ENCODE assay signal across 8 mouse cellular contexts in the genomic region with DNA sequence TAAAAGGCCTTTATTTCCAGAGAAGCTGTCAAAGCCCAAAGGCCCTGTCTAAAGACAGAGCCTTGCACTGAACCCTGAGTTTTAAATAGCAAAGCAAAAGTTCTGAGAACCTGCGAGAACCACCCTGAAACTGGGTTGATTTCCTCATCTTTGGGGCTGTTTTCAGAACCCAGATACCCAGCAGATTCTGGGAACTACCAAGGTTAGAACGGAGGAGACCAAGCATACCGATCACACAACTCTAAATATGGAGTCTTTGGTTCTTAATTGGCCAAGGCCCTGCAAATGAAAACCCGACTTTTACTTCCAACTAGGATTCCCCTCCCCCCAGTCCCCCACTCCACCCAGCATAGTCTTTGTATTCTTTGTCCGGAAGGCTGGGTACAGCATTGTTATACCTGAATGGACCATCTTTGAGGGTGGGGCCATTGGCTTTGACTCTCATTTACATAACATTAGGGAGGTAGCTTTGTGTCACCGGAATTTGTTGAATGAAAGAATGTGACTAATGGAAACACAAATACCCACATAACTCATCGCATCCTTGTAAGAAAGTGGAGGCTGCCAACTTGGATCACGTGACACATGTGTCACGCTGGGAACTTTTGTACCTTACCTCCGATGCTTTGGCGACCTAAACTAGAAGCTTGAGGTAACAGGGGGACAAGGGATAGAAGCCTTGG.
DNase-seq lines count a peak whose midpoint lies in the region; ATAC-seq and TF ChIP-seq lines count a peak whose summit lies in the region.

No protein-coding gene starts in this region.

- H3K4me1 ChIP-seq in heart, embryonic 11.5 days (ENCODE audit: control insufficient read depth, insufficient read depth, low read length), result peaks cover 18% of the 10 kb centered on the region
- H3K4me1 ChIP-seq in ES-E14 (ENCODE audit: control insufficient read depth in 2 of 2, insufficient read depth in 2 of 2, low read length in 2 of 2, poor library complexity in 1 of 2), result peaks cover 11 to 19% of the 10 kb centered on the region in 2 experiments
- peaks cover 12% of the 10 kb centered on the region for H3K4me1 ChIP-seq in hindbrain, embryonic 11.5 days (replicated peaks; ENCODE audit: control insufficient read depth, insufficient read depth, low read length)
- peaks cover 35% of the 10 kb centered on the region for H3K4me1 ChIP-seq in midbrain, embryonic 12.5 days
- no peaks in the 10 kb centered on the region; the same call in 1 of the 2 replicates for H3K4me1 ChIP-seq in thymus, adult 2 months (replicated peaks; ENCODE audit: control insufficient read depth, insufficient read depth, low read length)

- no peaks in the 10 kb centered on the region for H3K9me3 ChIP-seq in heart, embryonic 11.5 days (replicated peaks; ENCODE audit: control insufficient read depth, low read length)
- no peaks in the 10 kb centered on the region for H3K9me3 ChIP-seq in ES-E14 (ENCODE audit: control insufficient read depth, insufficient read depth, low read depth, low read length)
- H3K9me3 ChIP-seq in hindbrain, embryonic 11.5 days (ENCODE audit: control insufficient read depth, low read length), result no peaks in the 10 kb centered on the region
- no peaks in the 10 kb centered on the region for H3K9me3 ChIP-seq in midbrain, embryonic 12.5 days

- no peak for DNase-seq in heart, adult 8-10 months (ENCODE audit: low spot score)
- peak; percentile 92 for DNase-seq in ES-E14 (ENCODE audit: low read depth, low spot score)
- DNase-seq in hindbrain, embryonic 11.5 days (ENCODE audit: low spot score), result peak; percentile 57
- no peak for DNase-seq in ovary, postnatal 10 days (ENCODE audit: low spot score)
- DNase-seq in frontal cortex, postnatal 14 days (ENCODE audit: low spot score in 2 of 2), result no peak
- no peak for DNase-seq in thymus, adult 2 months

- peak overlapping the region; percentile 77; the same call in 1 of the 2 replicates for H3K9ac ChIP-seq in heart, embryonic 11.5 days (ENCODE audit: low read depth, low read length)
- H3K9ac ChIP-seq in ES-E14 (ENCODE audit: insufficient read depth, low read depth, low read length, poor library complexity, severe bottlenecking), result peak overlapping the region; percentile 85
- no peak overlapping the region for H3K9ac ChIP-seq in hindbrain, embryonic 11.5 days (ENCODE audit: low read depth, low read length)
- H3K9ac ChIP-seq in midbrain, embryonic 12.5 days (replicated peaks), result no peak overlapping the region

- peak overlapping the region; percentile 53; the same call in 1 of the 2 replicates for H3K4me3 ChIP-seq in heart, embryonic 11.5 days (ENCODE audit: low read depth, low read length)
- H3K4me3 ChIP-seq in ES-E14 (ENCODE audit: insufficient read depth in 1 of 2, low read depth in 1 of 2, low read length in 2 of 2, poor library complexity in 1 of 2, severe bottlenecking in 1 of 2), result peak overlapping the region; percentile 77 to 86
- no peak overlapping the region for H3K4me3 ChIP-seq in hindbrain, embryonic 11.5 days (ENCODE audit: low read depth, low read length)
- no peak overlapping the region for H3K4me3 ChIP-seq in midbrain, embryonic 12.5 days
- H3K4me3 ChIP-seq in thymus, adult 2 months (ENCODE audit: control insufficient read depth, insufficient read depth, low read length), result no peak overlapping the region

- H3K4me2 ChIP-seq in heart, embryonic 11.5 days, result peak overlapping the region; percentile 76
- no peak overlapping the region for H3K4me2 ChIP-seq in hindbrain, embryonic 11.5 days (replicated peaks; ENCODE audit: low read depth, low read length)
- peak overlapping the region; percentile 58; the same call in 1 of the 2 replicates for H3K4me2 ChIP-seq in midbrain, embryonic 12.5 days (replicated peaks)

- H3K27ac ChIP-seq in heart, embryonic 11.5 days (ENCODE audit: low read depth, low read length), result peak overlapping the region; percentile 95
- H3K27ac ChIP-seq in ES-E14 (ENCODE audit: insufficient read depth, low read depth, low read length, poor library complexity, severe bottlenecking), result peak overlapping the region; percentile 100
- peak overlapping the region; percentile 78 for H3K27ac ChIP-seq in hindbrain, embryonic 11.5 days (ENCODE audit: low read depth, low read length)
- H3K27ac ChIP-seq in midbrain, embryonic 12.5 days (replicated peaks), result peak overlapping the region; percentile 75
- no peak overlapping the region for H3K27ac ChIP-seq in thymus, adult 2 months (ENCODE audit: control insufficient read depth, insufficient read depth, low read length)

- ATAC-seq in heart, embryonic 11.5 days (replicated peaks; ENCODE audit: insufficient number of reproducible peaks, low FRiP score, low TSS enrichment), result no peak
- ATAC-seq in hindbrain, embryonic 11.5 days (ENCODE audit: low FRiP score), result peak; percentile 81
- ATAC-seq in midbrain, embryonic 12.5 days (ENCODE audit: low FRiP score, low read depth), result peak; percentile 51

- no peak for TF ChIP-seq CTCF in thymus, adult 2 months (IDR thresholded peaks at IDR 0.05; ENCODE audit: borderline replicate concordance, control insufficient read depth, extremely low read depth, insufficient read depth, low read length, poor library complexity)

- H3K27me3 ChIP-seq in heart, embryonic 11.5 days (ENCODE audit: control insufficient read depth, insufficient read depth, low read length), result no peaks in the 10 kb centered on the region
- H3K27me3 ChIP-seq in hindbrain, embryonic 11.5 days (ENCODE audit: control insufficient read depth, insufficient read depth, low read length), result no peaks in the 10 kb centered on the region
- no peaks in the 10 kb centered on the region for H3K27me3 ChIP-seq in midbrain, embryonic 12.5 days
- no peaks in the 10 kb centered on the region for H3K27me3 ChIP-seq in thymus, adult 2 months (ENCODE audit: control insufficient read depth, insufficient read depth, low read length)

- WGBS in heart, embryonic 11.5 days (ENCODE audit: insufficient replicate concordance), result 75% methylated on average over 11 of the region's 11 CpGs
- 30% methylated on average over 11 of the region's 11 CpGs for WGBS in hindbrain, embryonic 11.5 days
- 32% methylated on average over 11 of the region's 11 CpGs for WGBS in midbrain, embryonic 12.5 days
- 93% methylated on average over 11 of the region's 11 CpGs for WGBS in thymus, adult 2 months

- TF ChIP-seq POLR2A in thymus, adult 2 months (IDR thresholded peaks at IDR 0.05; ENCODE audit: control insufficient read depth, extremely low read depth, insufficient read depth, low read length, poor library complexity), result no peak

- in situ Hi-C loops in ES-E14 (cut with MboI; ENCODE audit: low sequenced_read_pairs in 2 of 2, unreplicated experiment in 2 of 2), result no loop called here

- peaks cover 3% of the 10 kb centered on the region; the same call in 1 of the 2 replicates for H3K36me3 ChIP-seq in heart, embryonic 11.5 days (ENCODE audit: control insufficient read depth, insufficient read depth, low read length)
- H3K36me3 ChIP-seq in ES-E14 (ENCODE audit: control insufficient read depth, insufficient read depth, low read length, poor library complexity, severe bottlenecking), result peaks cover 17% of the 10 kb centered on the region
- no peaks in the 10 kb centered on the region for H3K36me3 ChIP-seq in hindbrain, embryonic 11.5 days (ENCODE audit: control insufficient read depth, insufficient read depth, low read length)
- peaks cover 8% of the 10 kb centered on the region; the same call in 1 of the 2 replicates for H3K36me3 ChIP-seq in midbrain, embryonic 12.5 days
- no peaks in the 10 kb centered on the region for H3K36me3 ChIP-seq in thymus, adult 2 months (ENCODE audit: control insufficient read depth, insufficient read depth, low read length)

TF ChIP-seq in ES-E14, 5 proteins besides CTCF, POLR2A, EP300 and RAD21:
- TF ChIP-seq ZC3H11A (IDR thresholded peaks at IDR 0.05; ENCODE audit: borderline replicate concordance, low read depth, low read length) (no peak), CHD2 (IDR thresholded peaks at IDR 0.05; ENCODE audit: low read depth, low read length) (peak; percentile 44; the same call in 1 of the 2 replicates), HCFC1 (IDR thresholded peaks at IDR 0.05; ENCODE audit: borderline replicate concordance, insufficient read depth, low read length) (0 out of 2 replicates have a peak, but pooled peaks have one; percentile 5), ZNF384 (IDR thresholded peaks at IDR 0.05; ENCODE audit: low read depth, low read length) (no peak), MAFK (IDR thresholded peaks at IDR 0.05; ENCODE audit: insufficient read depth, low read depth, low read length) (no peak)
TF ChIP-seq in ES-E14: peak in this region for 2.

Comparison
In these comparisons a context has a peak if more than half of its experiments do, and no peak if none do; other contexts are left out.
1. H3K4me3 ChIP-seq: peak in heart, embryonic 11.5 days (single experiment) and ES-E14 (2 of 2); none in hindbrain, embryonic 11.5 days (single experiment), midbrain, embryonic 12.5 days (single experiment) and thymus, adult 2 months (single experiment).
2. H3K9ac ChIP-seq: peak in heart, embryonic 11.5 days (single experiment) and ES-E14 (single experiment); none in hindbrain, embryonic 11.5 days (single experiment) and midbrain, embryonic 12.5 days (single experiment).
3. DNase-seq: peak in ES-E14 (single experiment) and hindbrain, embryonic 11.5 days (single experiment); none in heart, adult 8-10 months (single experiment), ovary, postnatal 10 days (single experiment), frontal cortex, postnatal 14 days (0 of 2) and thymus, adult 2 months (single experiment).